Mouse (Mus musculus) adrenal gland, postnatal 14 days (tissue): ENCODE results near the gene Srrm4. TPM values are rescaled to one million over a fixed set of nuclear protein-coding genes. Genes with fewer than 3 reads are reported as not detected.
A peak's percentile ranks its signal among the peaks of the same experiment; 100 is the strongest.

Experiments used
- DNase-seq: peaks from one replicate; pipeline ENCODE4 v3.0.0; 2021; ENCODE audit warnings: mixed read lengths
- long read RNA-seq, 2 experiments: library from polyadenylated mRNA; stranded (forward); transcript quantifications; one replicate each; pipeline ENCODE4 v2.0.0; 2021
- total RNA-seq: library from RNA; stranded (reverse); gene quantifications from 2 replicates; pipeline ENCODE4 v1.2.3, GENCODE M21; 2021

Srrm4 gene
- 1.9 and 2.0 TPM in 2 replicates for total RNA-seq
- long read RNA-seq, experiment 1, result 0 reads
- long read RNA-seq, experiment 2, partial matches to known transcripts, result 0 of 3 reads
- long read RNA-seq, experiment 2, other reads (novel, unspliced or antisense), result 2 of 3 reads

DNA sequence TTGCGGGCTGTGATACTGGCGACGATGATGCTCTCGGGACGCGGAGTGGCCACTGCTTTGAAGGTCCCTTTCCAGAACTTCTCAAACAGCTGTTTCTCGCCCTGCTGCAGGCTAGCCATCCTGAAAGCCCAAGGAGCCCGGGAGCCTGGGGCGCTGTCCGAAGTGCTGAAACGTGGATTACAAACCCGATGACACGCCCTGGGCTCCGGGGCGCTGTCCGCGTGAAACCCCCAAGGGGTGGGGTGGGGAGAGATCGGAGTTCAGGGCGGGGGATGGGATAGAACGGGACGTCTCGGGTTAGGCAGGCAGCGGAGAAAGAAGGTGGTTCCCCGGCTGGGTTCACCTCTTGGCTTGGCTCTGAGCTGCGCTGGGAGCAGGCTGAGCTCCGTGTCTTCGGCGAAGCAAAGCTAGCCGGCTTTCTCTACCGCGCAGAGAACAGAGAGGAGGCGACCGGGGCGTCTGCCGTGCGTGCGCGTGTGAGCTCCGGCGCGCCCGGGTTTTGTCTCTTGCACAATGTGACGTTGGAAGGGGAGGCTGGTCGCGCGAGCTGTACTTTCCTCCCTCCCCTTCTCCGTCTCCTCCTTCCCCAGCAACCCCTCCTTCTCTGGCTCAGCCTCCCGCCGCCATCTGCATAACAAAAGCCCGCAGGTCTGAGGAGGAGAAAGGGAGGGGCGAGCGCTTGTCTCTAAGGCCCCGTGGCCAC is at the start of gene Srrm4:
Gene Srrm4 (minus strand): TSS at position 472 of the 703 bp plus-strand sequence.
- peak; percentile 88 for DNase-seq

GRCm38 (mm10) chr5:116592801-116593430 is 1.3 kb upstream of the Srrm4 start:
- DNase-seq, result peak; percentile 42

- no peak for DNase-seq
Measured at GRCm38 (mm10) chr5:116592049-116592800, 608 bp upstream of the Srrm4 start.

DNA sequence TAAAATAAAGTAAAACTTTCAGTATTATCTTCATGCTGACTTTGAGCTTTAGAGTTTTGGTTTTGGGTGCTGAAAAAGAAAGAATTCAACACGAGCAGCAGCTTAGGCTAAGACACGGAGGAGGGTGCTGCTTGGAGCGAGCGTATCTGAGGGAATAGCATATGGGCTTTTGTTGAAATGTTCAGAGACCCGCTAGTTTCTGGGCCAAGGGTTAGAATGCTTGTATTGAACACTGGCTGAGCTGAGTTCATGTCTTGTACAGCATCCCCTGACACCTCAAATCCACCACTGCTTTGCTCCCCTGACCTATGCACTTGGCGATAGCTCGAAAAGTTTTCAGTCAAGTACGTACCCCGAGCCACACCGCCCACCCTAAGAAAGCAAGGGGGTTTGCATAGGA is 919 bp downstream of the Srrm4 start:
- DNase-seq, result no peak

DNA sequence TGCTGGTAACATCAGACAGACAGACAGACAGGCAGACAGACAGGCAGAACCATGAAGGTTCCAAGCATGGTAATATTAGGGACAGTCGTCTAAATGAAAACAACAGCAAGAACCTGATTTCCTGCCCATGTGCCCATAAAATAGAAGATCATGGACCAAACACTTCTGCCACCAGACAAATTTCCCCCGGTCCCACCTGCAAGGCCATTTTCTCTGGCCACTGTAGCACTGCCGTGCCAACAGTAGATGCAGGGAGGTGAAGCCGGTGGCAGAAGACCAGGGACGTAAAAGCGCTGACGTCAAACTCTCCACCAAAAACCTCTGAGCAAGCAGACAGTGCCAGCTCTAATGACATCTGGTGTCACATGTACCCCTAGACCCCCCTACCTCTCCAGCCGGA is 2.0 kb downstream of the Srrm4 start:
- DNase-seq, result no peak

- no peak for DNase-seq
Measured at GRCm38 (mm10) chr5:116588836-116589235, 2.8 kb downstream of the Srrm4 start.

- no peak for DNase-seq
Measured at GRCm38 (mm10) chr5:116579533-116579932, 12.1 kb downstream of the Srrm4 start.

DNA sequence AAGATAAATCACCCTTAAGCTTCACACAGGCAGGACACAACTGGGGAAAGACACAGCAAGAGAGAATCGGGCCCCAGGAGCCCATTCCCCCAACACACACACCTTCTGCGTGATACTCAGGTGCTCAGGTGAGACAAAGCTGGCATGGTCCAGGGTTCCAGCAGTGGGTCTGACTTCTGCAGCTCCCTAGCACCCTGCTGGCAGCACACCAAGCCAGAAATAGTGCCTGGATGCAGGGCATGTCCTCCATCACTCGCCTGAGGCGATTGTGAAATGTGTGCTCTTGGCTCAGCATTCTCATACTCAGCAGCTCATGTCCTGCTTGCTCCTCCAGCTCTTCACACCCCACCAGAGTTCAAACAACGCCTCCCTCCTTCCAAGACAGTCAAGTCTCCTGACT is 14.5 kb downstream of the Srrm4 start:
- DNase-seq, result no peak

DNA sequence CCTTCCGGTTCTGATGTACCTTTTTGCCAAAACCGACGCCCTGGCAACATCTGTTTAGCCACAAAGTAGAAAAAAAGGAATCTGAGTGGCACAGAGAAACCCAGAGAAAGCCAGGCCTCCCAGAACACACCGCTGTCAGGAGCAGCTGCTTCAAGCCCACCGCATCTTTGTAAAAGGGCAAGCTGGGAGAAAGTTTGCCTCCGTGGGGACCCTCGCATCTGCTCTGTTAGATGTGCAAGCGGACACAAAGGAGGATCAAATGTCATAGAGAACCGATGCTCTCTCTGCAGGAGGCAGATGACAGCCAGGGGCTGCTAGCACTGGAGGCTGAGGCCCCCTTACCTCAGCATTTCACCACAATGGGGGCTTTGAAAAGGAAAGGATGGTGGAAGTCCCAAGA is 18.3 kb downstream of the Srrm4 start:
- DNase-seq, result no peak

- DNase-seq, result no peak
Measured at GRCm38 (mm10) chr5:116571936-116572335, 19.7 kb downstream of the Srrm4 start.

- DNase-seq, result peak; percentile 31
Measured at GRCm38 (mm10) chr5:116571232-116571861, 20.3 kb downstream of the Srrm4 start.

GRCm38 (mm10) chr5:116570566-116570965 is 21.1 kb downstream of the Srrm4 start:
- DNase-seq, result no peak

GRCm38 (mm10) chr5:116569629-116570028 is 22.0 kb downstream of the Srrm4 start:
- peak; percentile 10 for DNase-seq

- DNase-seq, result no peak
Measured at GRCm38 (mm10) chr5:116568050-116568449, 23.6 kb downstream of the Srrm4 start.

DNA sequence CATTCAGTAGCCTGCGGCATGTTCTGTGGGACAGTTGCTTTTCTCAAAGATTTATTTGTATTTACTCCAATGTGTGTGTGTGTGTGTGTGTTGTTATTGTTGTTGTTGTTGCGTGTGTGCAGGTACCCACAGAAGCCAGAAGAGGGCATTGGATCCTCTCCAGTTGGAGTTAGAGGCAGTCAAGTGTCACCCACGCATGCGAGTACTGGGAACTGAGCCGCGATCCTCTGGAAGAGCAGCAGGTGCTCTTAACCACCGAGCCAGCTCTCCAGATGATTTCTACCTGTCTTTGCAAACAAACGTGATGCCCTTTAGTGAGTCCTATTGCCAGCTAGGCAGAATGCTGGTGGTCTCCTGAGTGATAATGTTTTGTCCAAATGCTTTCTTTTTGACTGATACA is 24.3 kb downstream of the Srrm4 start:
- no peak for DNase-seq

DNA sequence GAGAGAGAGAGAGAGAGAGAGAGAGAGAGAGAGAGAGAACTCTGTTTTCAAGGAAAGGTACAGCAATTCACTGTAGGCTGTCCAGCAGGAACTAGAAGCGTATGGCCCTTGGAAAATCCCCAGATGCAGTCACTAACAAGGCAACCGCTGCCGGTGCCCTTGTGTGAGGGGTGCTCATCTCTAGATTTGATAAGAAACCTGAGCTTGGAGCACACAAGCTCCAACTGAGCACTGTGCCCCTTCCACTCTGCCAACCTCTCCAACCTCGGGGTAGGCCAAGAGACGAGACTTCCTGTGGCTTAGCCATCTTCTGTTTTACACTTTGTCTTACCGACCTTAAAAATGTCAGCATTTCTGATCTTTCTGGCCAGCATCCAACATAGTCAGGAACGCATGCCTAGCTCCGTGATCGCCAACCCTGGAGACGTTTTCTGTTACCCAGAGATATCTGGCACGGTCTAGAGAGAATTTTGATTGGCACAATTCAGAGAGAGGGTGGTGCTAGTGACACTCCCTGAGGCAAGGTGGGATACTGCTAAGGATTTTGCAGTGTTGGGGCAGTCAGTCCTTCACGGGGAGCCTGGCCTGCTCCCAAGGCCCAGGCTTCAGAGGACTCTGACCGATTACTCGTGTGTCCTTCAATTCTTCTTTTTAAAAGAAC is 25.1 kb downstream of the Srrm4 start:
- DNase-seq, result peak; percentile 59

DNA sequence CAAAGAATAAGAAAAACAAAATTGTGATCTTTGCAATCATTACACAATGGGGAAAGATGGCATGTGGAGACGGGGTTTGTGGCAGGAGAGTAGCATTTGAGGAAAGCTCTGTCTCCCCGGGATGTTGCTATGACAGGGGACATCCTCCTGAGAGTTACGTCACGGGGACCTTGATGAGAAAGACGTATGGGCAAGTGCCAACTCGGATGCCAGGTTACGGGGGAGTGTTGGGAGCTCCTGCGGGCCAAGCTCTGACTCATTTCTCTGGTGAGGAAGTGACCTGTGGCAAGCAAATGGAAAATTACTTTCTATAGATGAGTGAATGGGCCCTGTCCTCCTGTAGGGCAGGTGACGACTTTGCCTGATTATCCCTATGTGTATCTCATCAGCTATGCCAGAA is 26.0 kb downstream of the Srrm4 start:
- DNase-seq, result peak; percentile 88

- DNase-seq, result no peak
Measured at GRCm38 (mm10) chr5:116564391-116564790, 27.2 kb downstream of the Srrm4 start.

DNA sequence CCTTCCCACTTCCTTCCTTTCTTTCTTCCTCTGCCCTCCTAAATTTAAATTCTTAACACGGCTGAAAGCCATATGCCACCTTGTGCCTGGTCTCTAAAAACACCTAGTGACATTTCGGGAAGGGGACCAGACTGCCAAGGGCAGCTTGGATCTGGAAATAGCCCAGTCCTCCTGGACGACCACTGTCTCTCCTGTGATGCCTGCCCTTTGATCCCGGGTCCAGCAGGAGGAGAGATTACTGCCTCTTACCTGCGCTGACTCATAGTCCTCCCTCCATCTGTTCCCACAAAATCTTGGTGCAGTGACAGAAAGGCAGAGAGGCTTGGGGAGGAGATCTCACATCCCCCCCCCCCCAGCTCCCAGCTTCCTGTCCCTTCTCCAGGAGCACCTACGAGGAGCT is 27.9 kb downstream of the Srrm4 start:
- no peak for DNase-seq

- no peak for DNase-seq
Measured at GRCm38 (mm10) chr5:116559091-116559490, 32.5 kb downstream of the Srrm4 start.

- no peak for DNase-seq
Measured at GRCm38 (mm10) chr5:116556614-116557013, 35.0 kb downstream of the Srrm4 start.

GRCm38 (mm10) chr5:116553868-116554267 is 37.7 kb downstream of the Srrm4 start:
- peak; percentile 56 for DNase-seq
